Mouse (Mus musculus) lung, postnatal 0 days (tissue): ENCODE data around the gene N4bp2l1.

Experiments used
- CTCF ChIP-seq: IDR thresholded peaks from 2 replicates; pipeline ENCODE4 v1.5.1; 2016; ENCODE audit warnings: antibody characterized with exemption, mild to moderate bottlenecking
- EP300 ChIP-seq: IDR thresholded peaks from 2 replicates; pipeline ENCODE4 v1.6.1; 2016; ENCODE audit warnings: antibody characterized with exemption, mild to moderate bottlenecking, control low read depth

DNA sequence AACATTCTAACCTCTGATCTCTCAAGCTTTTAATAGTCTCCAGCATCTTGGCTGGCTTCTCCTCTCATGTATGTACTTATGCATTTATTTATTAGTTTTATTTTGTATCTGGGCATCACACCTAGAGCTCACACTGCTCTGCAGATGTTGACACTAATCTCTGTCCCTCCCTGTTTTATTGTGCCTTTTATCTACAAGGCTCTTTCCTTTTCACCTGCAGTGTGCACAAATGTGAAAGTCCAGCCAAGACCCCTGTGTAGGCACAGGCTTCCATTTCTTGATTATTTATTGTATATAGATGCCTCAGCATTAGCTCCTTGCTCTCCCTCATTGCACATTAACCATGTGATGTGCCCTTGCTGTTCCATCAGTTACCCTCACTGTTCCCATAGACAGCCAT lies 35.6 kb downstream of the N4bp2l1 start:
- no peak for TF ChIP-seq EP300
- TF ChIP-seq CTCF = no peak
